Comparison of ENCODE assay signal across 19 mouse cellular contexts in genomic region chr5:107492471-107492870, GRCm38 (mm10). TPM values are rescaled to one million over a fixed set of nuclear protein-coding genes. Genes with fewer than 3 reads are reported as not detected.
"Had no signal": no experiment of that assay in that cellular context is flagged by ENCODE, and none has a peak within 500 bp of the region (broad histone marks: within the 10 kb centered on the region; RNA-seq: fewer than 3 reads in every experiment).

No protein-coding gene starts in this region.

- H3K27ac ChIP-seq: liver, embryonic 15.5 days; midbrain, embryonic 10.5 days; midbrain, embryonic 12.5 days; neural tube, embryonic 13.5 days; neural tube, embryonic 15.5 days; stomach, embryonic 15.5 days; stomach, postnatal 0 days had no signal

- H3K9ac ChIP-seq: liver, embryonic 15.5 days; liver, postnatal 0 days; lung, embryonic 14.5 days; midbrain, embryonic 12.5 days; neural tube, embryonic 13.5 days; neural tube, embryonic 15.5 days; stomach, embryonic 15.5 days had no signal

- H3K4me2 ChIP-seq: liver, embryonic 15.5 days; lung, embryonic 14.5 days; midbrain, embryonic 12.5 days; neural tube, embryonic 13.5 days; neural tube, embryonic 15.5 days; stomach, embryonic 15.5 days had no signal

- H3K36me3 ChIP-seq: neural tube, embryonic 13.5 days; neural tube, embryonic 15.5 days; stomach, embryonic 15.5 days had no signal

- ATAC-seq: liver, postnatal 0 days; midbrain, embryonic 16.5 days had no signal

- H3K27me3 ChIP-seq: liver, embryonic 15.5 days; midbrain, embryonic 12.5 days; neural tube, embryonic 13.5 days; neural tube, embryonic 15.5 days; stomach, embryonic 15.5 days had no signal

- DNase-seq: liver, postnatal 0 days; lung, embryonic 14.5 days; lung, postnatal 10 days; lung, postnatal 4 days; midbrain, embryonic 14.5 days; right cerebral cortex, postnatal 14 days; thymus, adult 2 months; thymus, postnatal 25 days; thymus, postnatal 4 days had no signal

- H3K4me3 ChIP-seq: liver, embryonic 15.5 days; midbrain, embryonic 10.5 days; midbrain, embryonic 12.5 days; myocyte; neural tube, embryonic 13.5 days; neural tube, embryonic 15.5 days; stomach, embryonic 15.5 days had no signal

- H3K4me1 ChIP-seq: liver, embryonic 15.5 days; neural tube, embryonic 13.5 days; neural tube, embryonic 15.5 days; stomach, embryonic 15.5 days had no signal

- H3K9me3 ChIP-seq: midbrain, embryonic 10.5 days; midbrain, embryonic 12.5 days; neural tube, embryonic 13.5 days; neural tube, embryonic 15.5 days; stomach, embryonic 15.5 days had no signal

RNA-seq across cellular contexts. Expression of gene 1700028K03Rik, which starts 42.0 kb away (rescaled TPM):
- total RNA-seq: megakaryocyte-erythroid progenitor cell, adult 5-6 weeks had no signal
- polyA plus RNA-seq: liver, embryonic 15.5 days; myocyte had no signal
